Mouse (Mus musculus): ENCODE results near the gene Tspyl4.
"Not testable (repeated sequence)": the region's sequence is repeated elsewhere in the genome, so short reads cannot be mapped to it uniquely, and the experiment has no call there.

Gene Tspyl4

GRCm38 (mm10) chr10:34297299-34297979 lies at the start of gene Tspyl4:
Gene Tspyl4 (plus strand): TSS chr10:34297442.
- in situ Hi-C loops (cut with MboI, MseI), result loop anchor here (5.0 kb wide), 1 partner anchor 280 kb away; the partner anchor contains the start of gene Rwdd1

- in situ Hi-C loops (cut with MboI, MseI), result no loop called here
Observed at GRCm38 (mm10) chr10:34247757-34248156, 49.5 kb upstream of the Tspyl4 start.

GRCm38 (mm10) chr10:34249594-34249993 lies 47.6 kb upstream of the Tspyl4 start:
- in situ Hi-C loops (cut with MboI, MseI), result no loop called here

GRCm38 (mm10) chr10:34252833-34253232 lies 44.4 kb upstream of the Tspyl4 start:
- in situ Hi-C loops (cut with MboI, MseI), result not testable (repeated sequence)

DNA sequence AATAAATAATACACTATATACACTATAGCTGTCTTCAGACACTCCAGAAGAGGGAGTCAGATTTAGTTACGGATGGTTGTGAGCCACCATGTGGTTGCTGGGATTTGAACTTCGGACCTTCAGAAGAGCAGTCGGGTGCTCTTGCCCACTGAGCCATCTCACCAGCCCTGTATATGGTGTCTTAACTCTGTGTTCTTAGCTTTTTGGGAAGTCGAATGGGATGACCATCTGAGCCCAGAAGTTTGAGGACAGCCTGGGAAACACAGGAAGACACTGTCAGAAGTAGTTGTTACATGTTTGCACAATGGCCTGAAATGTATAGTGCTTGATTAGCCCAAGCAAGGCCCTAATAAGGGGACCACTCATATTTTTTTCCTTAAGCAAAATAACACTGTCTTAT lies 32.1 kb upstream of the Tspyl4 start:
- in situ Hi-C loops (cut with MboI, MseI), result no loop called here

GRCm38 (mm10) chr10:34267312-34268070 lies 29.8 kb upstream of the Tspyl4 start:
- in situ Hi-C loops (cut with MboI, MseI), result no loop called here

DNA sequence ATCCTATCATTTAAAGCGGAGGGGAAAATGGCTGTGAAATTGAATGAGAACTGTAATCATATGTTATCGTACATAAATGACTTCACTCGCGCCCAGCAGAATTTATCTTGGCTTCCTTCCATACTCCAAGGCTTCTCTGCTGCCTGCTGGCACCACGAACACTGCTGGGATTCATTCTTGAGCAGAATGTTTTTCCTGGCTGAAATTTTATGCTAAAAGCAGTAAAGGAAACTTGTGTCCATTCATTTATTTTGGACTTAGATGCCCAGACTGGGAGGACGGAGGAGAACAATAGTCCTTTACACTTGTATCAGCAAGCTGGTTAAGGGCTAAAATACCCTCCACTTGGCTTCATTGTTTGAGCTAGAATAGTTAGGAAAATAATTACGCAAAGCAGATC lies 25.6 kb upstream of the Tspyl4 start:
- in situ Hi-C loops (cut with MboI, MseI), result no loop called here

GRCm38 (mm10) chr10:34280591-34281175 lies 16.6 kb upstream of the Tspyl4 start:
- in situ Hi-C loops (cut with MboI, MseI), result loop anchor here (5.0 kb wide), 1 partner anchor 137 kb away; the partner anchor contains the start of gene Nt5dc1

GRCm38 (mm10) chr10:34281211-34281961 lies 15.9 kb upstream of the Tspyl4 start:
- in situ Hi-C loops (cut with MboI, MseI), result loop anchor here (5.0 kb wide), 1 partner anchor 136 kb away; the partner anchor contains the start of gene Nt5dc1

- in situ Hi-C loops (cut with MboI, MseI), result loop anchor here (5.0 kb wide), 1 partner anchor 135 kb away; the partner anchor contains the start of gene Nt5dc1
Observed at GRCm38 (mm10) chr10:34281962-34282388, 15.3 kb upstream of the Tspyl4 start, which contains the start of gene Tspyl1. Gene Tspyl1 (plus strand): TSS chr10:34282190.

GRCm38 (mm10) chr10:34282420-34283238 lies 14.6 kb upstream of the Tspyl4 start:
- in situ Hi-C loops (cut with MboI, MseI), result loop anchor here (5.0 kb wide), 1 partner anchor 135 kb away; the partner anchor contains the start of gene Nt5dc1

DNA sequence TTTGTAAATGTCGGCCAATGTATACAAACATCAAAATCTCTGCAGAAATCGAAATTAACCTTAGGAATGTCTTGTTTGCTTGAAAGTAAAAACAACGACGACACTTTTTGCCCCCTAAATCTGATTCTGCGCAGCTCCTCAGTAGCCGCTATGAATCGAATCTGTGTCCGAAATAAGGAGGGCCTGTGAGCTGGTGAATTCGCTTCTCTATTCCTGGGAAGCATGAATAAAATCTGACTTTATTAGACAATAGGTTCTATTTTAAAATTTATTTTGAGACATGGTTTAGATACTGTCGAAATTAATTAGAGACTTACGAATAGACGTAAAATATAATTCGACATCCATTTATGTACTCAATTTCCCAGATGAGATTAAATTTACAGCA lies 337 bp upstream of the Tspyl4 start:
- in situ Hi-C loops (cut with MboI, MseI), result loop anchor here (5.0 kb wide), 1 partner anchor 280 kb away; the partner anchor contains the start of gene Rwdd1

GRCm38 (mm10) chr10:34297980-34298753 lies 925 bp downstream of the Tspyl4 start:
- in situ Hi-C loops (cut with MboI, MseI), result loop anchor here (5.0 kb wide), 1 partner anchor 281 kb away; the partner anchor contains the start of gene Rwdd1

- in situ Hi-C loops (cut with MboI, MseI), result no loop called here
Observed at GRCm38 (mm10) chr10:34300368-34300767, 3.1 kb downstream of the Tspyl4 start.

DNA sequence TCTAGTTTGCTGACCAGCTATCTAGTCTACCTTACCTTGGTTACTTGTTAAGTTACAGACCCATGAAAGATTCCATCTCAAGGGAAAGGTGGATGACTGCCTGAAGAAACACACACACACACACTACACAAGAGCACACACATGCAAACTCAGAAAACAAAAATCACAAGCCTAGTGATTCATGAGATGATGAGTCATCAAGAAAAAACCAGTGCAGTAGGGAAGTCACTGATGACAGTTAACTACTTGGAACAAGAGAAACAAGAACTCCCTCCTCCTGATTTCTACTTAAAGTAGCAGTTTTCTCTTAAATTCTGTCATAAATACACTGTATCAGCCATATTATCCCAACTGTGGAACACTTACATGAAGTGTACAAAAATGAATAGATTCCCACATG lies 9.8 kb downstream of the Tspyl4 start:
- in situ Hi-C loops (cut with MboI, MseI), result no loop called here

DNA sequence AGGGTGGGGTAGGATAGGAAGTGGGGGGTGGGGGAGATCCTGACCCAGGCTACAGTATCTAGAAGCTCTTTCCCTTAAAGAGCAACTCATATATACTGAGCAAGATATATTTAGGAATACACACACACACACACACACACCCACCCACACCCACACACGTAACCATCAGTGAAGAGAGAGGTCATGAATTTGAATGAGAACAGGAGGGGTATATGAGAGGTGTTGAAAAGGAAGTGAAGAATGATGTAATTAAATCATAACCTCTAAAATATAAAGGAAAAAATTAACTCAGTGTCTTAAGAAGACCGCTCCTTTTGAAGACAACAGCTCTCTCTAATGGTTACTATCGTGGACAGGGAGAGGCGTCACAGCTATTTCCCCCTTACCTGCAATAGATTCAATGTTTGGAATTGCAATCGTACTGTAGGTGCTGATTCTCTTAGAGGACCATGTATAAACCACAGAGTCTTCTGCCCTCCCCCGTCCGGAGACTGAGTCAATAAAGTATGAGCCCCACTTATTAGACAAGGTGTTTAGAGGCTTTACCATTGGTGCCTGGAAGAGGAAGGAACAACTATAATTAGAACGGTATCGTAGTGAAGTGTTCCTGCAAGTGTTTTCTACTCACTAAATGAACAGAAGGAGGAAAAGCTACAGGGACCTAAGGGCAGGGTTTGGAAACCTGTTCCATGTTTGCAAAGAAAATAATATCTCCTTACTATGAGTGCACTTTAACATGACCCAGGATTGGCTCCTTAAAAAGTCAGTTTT lies 12.9 kb downstream of the Tspyl4 start:
- in situ Hi-C loops (cut with MboI, MseI), result no loop called here

GRCm38 (mm10) chr10:34312536-34312935 lies 15.3 kb downstream of the Tspyl4 start:
- in situ Hi-C loops (cut with MboI, MseI), result no loop called here

DNA sequence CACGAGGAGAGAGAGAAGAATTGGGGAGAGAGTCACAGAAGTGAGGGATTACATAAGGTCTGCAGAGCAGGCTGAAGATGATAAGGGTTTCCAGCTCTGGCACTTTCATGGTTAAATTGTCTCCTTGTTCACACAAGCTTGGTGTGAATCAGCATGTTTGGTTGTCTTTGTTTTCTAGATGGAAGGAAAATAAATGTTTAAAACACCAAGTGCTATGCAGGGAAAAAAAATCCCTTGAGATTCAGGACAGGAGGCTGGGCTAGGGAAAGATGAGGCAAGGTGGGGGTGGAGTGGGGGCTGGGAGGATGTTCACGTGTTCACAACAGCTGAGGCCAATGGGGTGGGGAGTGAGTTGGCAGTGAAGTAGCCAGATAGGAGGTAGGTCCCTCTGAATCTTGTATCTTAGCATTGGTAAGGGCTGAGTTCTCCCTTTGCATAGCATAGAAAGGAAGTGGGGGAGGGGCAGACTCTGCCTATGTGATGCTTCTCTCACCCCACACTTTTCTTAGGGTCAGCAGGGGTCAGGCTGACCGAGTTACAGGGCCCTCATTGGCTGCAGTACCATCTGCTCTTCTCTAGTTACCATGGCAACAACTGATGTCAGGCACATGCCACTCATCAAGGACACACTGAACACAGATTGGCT lies 19.5 kb downstream of the Tspyl4 start:
- in situ Hi-C loops (cut with MboI, MseI), result no loop called here

Measured in regulatory T cell (primary cell).